Comparison of ENCODE assay signal across 26 mouse cellular contexts in genomic region chrX:162055635-162056034, GRCm38 (mm10).
A peak's percentile ranks its signal among the peaks of the same experiment; 100 is the strongest.
DNase-seq lines count a peak whose midpoint lies in the region; ATAC-seq and TF ChIP-seq lines count a peak whose summit lies in the region.
"Had no signal": no experiment of that assay in that cellular context is flagged by ENCODE, and none has a peak within 500 bp of the region (broad histone marks: within the 10 kb centered on the region; RNA-seq: fewer than 3 reads in every experiment).

No protein-coding gene starts in this region.

- peak; percentile 2 for DNase-seq in embryo, embryonic 10.5 days (ENCODE audit: low spot score)
- no peak for DNase-seq in embryo, embryonic 9.5 days (ENCODE audit: extremely low spot score)
- peak; percentile 74 for DNase-seq in Muller cell, postnatal 12 days (ENCODE audit: inconsistent ontology term)
- no peak for DNase-seq in gastrocnemius, postnatal 10 days
- no peak for DNase-seq in midbrain, embryonic 14.5 days
- no peak for DNase-seq in cerebellum, adult 8-10 months
- DNase-seq: adrenal gland, adult 8-10 months; adrenal gland, postnatal 14 days; adrenal gland, postnatal 36 days; B cell, adult 2 months; cerebellum, adult 11-12 months; cerebellum, adult 2 months; cerebellum, adult 9-11 months; cerebellum, postnatal 14 days; cerebellum, postnatal 36 days; forebrain, postnatal 0 days had no signal

- no peaks in the 10 kb centered on the region; the same call in 1 of the 2 replicates for H3K27me3 ChIP-seq in midbrain, embryonic 14.5 days (ENCODE audit: control insufficient read depth, insufficient read depth, low read length)
- H3K27me3 ChIP-seq: CH12.LX; embryonic facial prominence, embryonic 15.5 days had no signal

- WGBS in midbrain, embryonic 14.5 days, result 80% methylated on average over 2 of the region's 2 CpGs

- no peak for TF ChIP-seq CTCF in embryonic fibroblast, embryonic 13.5 days (IDR thresholded peaks at IDR 0.05; ENCODE audit: borderline replicate concordance, insufficient read depth, low read length)

- H3K36me3 ChIP-seq in midbrain, embryonic 14.5 days (ENCODE audit: control insufficient read depth, insufficient read depth, low read length), result no peaks in the 10 kb centered on the region
- H3K36me3 ChIP-seq: embryonic facial prominence, embryonic 13.5 days; embryonic facial prominence, embryonic 15.5 days; forebrain, embryonic 10.5 days; forebrain, embryonic 12.5 days; forebrain, embryonic 15.5 days; G1E had no signal

- H3K27ac ChIP-seq in embryonic fibroblast, embryonic 13.5 days (ENCODE audit: insufficient read depth, low read length), result peak overlapping the region; percentile 81
- no peak overlapping the region for H3K27ac ChIP-seq in midbrain, embryonic 14.5 days (replicated peaks; ENCODE audit: low read depth, low read length)
- H3K27ac ChIP-seq: embryonic facial prominence, embryonic 13.5 days; embryonic facial prominence, embryonic 15.5 days; forebrain, embryonic 10.5 days; forebrain, embryonic 12.5 days; forebrain, embryonic 15.5 days had no signal

- H3K9ac ChIP-seq in midbrain, embryonic 14.5 days (replicated peaks; ENCODE audit: low read length), result no peak overlapping the region
- H3K9ac ChIP-seq: embryonic facial prominence, embryonic 13.5 days; embryonic facial prominence, embryonic 15.5 days; forebrain, embryonic 12.5 days; forebrain, embryonic 15.5 days; forebrain, postnatal 0 days had no signal

- H3K9me3 ChIP-seq in midbrain, embryonic 14.5 days (ENCODE audit: control insufficient read depth, low read length), result no peaks in the 10 kb centered on the region
- H3K9me3 ChIP-seq: embryonic facial prominence, embryonic 13.5 days; embryonic facial prominence, embryonic 15.5 days; forebrain, embryonic 10.5 days; forebrain, embryonic 12.5 days; forebrain, embryonic 15.5 days; G1E had no signal

- TF ChIP-seq POLR2A in embryonic fibroblast, embryonic 13.5 days (IDR thresholded peaks at IDR 0.05; ENCODE audit: low read depth, low read length), result no peak

- H3K4me3 ChIP-seq in embryonic fibroblast, embryonic 13.5 days (ENCODE audit: insufficient read depth, low read length), result no peak overlapping the region
- H3K4me3 ChIP-seq in midbrain, embryonic 14.5 days (replicated peaks; ENCODE audit: low read depth, low read length), result no peak overlapping the region
- H3K4me3 ChIP-seq: embryonic facial prominence, embryonic 13.5 days; embryonic facial prominence, embryonic 15.5 days; forebrain, embryonic 10.5 days; forebrain, embryonic 12.5 days; forebrain, embryonic 15.5 days had no signal

- H3K4me2 ChIP-seq in midbrain, embryonic 14.5 days (ENCODE audit: low read length), result no peak overlapping the region
- H3K4me2 ChIP-seq: embryonic facial prominence, embryonic 13.5 days; embryonic facial prominence, embryonic 15.5 days; forebrain, embryonic 12.5 days; forebrain, embryonic 15.5 days had no signal

- peaks cover 7% of the 10 kb centered on the region; the same call in 1 of the 2 replicates for H3K4me1 ChIP-seq in embryonic fibroblast, embryonic 13.5 days (ENCODE audit: control insufficient read depth, insufficient read depth, low read length)
- no peaks in the 10 kb centered on the region for H3K4me1 ChIP-seq in midbrain, embryonic 14.5 days (ENCODE audit: control insufficient read depth, insufficient read depth, low read length)
- H3K4me1 ChIP-seq: embryonic facial prominence, embryonic 13.5 days; embryonic facial prominence, embryonic 15.5 days; forebrain, embryonic 10.5 days; forebrain, embryonic 12.5 days; forebrain, embryonic 15.5 days had no signal

- no peak for ATAC-seq in midbrain, embryonic 14.5 days (ENCODE audit: low FRiP score, low TSS enrichment)
- ATAC-seq: activated CD4-positive, CD25-positive, alpha-beta regulatory T cell, adult 4 months; CD4-positive, CD25-positive, alpha-beta regulatory T cell, adult 4 months; forebrain, embryonic 15.5 days; forebrain, postnatal 0 days had no signal

Comparison
In these comparisons a context has a peak if more than half of its experiments do, and no peak if none do; other contexts are left out.
1. DNase-seq: peak in embryo, embryonic 10.5 days (single experiment) and Muller cell, postnatal 12 days (single experiment); none in embryo, embryonic 9.5 days (single experiment), gastrocnemius, postnatal 10 days (single experiment), midbrain, embryonic 14.5 days (single experiment) and cerebellum, adult 8-10 months (single experiment).